Mouse (Mus musculus) CH12.LX (cell line): ENCODE measurements around the gene Camkmt. TPM values are rescaled to one million over a fixed set of nuclear protein-coding genes. Genes with fewer than 3 reads are reported as not detected.

Experiments used
- DNase-seq: peaks from one replicate; pipeline ENCODE4 v3.0.0-alpha.2; 2013; ENCODE audit errors: extremely low read depth
- H3K27ac ChIP-seq: 2 replicates; pipeline ENCODE4 v1.5.1; 2012; ENCODE audit warnings: low read depth, mild to moderate bottlenecking, control low read depth, moderate library complexity; ENCODE audit not compliant: insufficient read depth
- H3K27me3 ChIP-seq: replicated peaks from 2 replicates; pipeline ENCODE3; 2012; ENCODE audit warnings: inconsistent platforms
- H3K36me3 ChIP-seq, 2 experiments: replicated peaks in 1 of 2; 2 replicates each; pipeline versions ENCODE3 to v1.6.1; 2012; ENCODE audit warnings: inconsistent platforms in 1 of 2, low read length in 1 of 2, mild to moderate bottlenecking in 1 of 2, mixed read lengths in 1 of 2, moderate library complexity in 1 of 2; ENCODE audit not compliant: control insufficient read depth in 1 of 2, insufficient read depth in 1 of 2
- H3K4me1 ChIP-seq, 2 experiments: 2 replicates each; pipeline ENCODE4 v1.6.1; 2012; ENCODE audit warnings: inconsistent platforms in 1 of 2, moderate library complexity in 1 of 2; ENCODE audit not compliant: insufficient read depth in 2 of 2, control insufficient read depth in 1 of 2
- H3K4me2 ChIP-seq: 2 replicates; pipeline ENCODE4 v1.6.1; 2012; ENCODE audit warnings: low read depth, mild to moderate bottlenecking, control low read depth; ENCODE audit not compliant: poor library complexity, insufficient read depth, severe bottlenecking
- H3K4me3 ChIP-seq, 3 experiments: fragments of 150-350 bp in 1 of 3; sonication (generic) in 1 of 3; replicated peaks in 1 of 3; 2 replicates each; pipeline versions ENCODE3 to v1.5.1; 2011 to 2012; ENCODE audit warnings: low read depth in 2 of 3, low read length in 2 of 3, mild to moderate bottlenecking in 2 of 3, moderate library complexity in 2 of 3, control low read depth in 1 of 3, improper control_type of control experiment in 1 of 3, inconsistent platforms in 1 of 3, mixed read lengths in 1 of 3; ENCODE audit not compliant: poor library complexity in 1 of 3
- H3K79me2 ChIP-seq: replicated peaks from 2 replicates; pipeline ENCODE4 v1.6.1; 2012; ENCODE audit warnings: mild to moderate bottlenecking, moderate library complexity; ENCODE audit not compliant: control insufficient read depth, poor library complexity, insufficient read depth, severe bottlenecking; ENCODE audit errors: extremely low read depth
- H3K9ac ChIP-seq: 2 replicates; pipeline ENCODE4 v1.6.1; 2012; ENCODE audit warnings: low read depth, mild to moderate bottlenecking, control low read depth, moderate library complexity; ENCODE audit not compliant: insufficient read depth
- H3K9me3 ChIP-seq: replicated peaks from 2 replicates; pipeline ENCODE3; 2012; ENCODE audit warnings: low read length, inconsistent platforms, mixed read lengths
- EP300 ChIP-seq: IDR thresholded peaks from 2 replicates; pipeline ENCODE4 v1.6.1; 2011; ENCODE audit warnings: low read length, improper control_type of control experiment
- IRF4 ChIP-seq: IDR thresholded peaks from 2 replicates; pipeline ENCODE4 v1.6.1; 2014; ENCODE audit warnings: low read depth, mild to moderate bottlenecking, inconsistent platforms, low read length, improper control_type of control experiment
- JUND ChIP-seq: conservative IDR thresholded peaks from 2 replicates; pipeline ENCODE4 v1.6.1; 2011; ENCODE audit warnings: low read depth, low read length, improper control_type of control experiment
- KAT2A ChIP-seq: IDR thresholded peaks from 2 replicates; pipeline ENCODE4 v1.6.1; 2012; ENCODE audit warnings: low read length, improper control_type of control experiment, inconsistent platforms; ENCODE audit not compliant: insufficient replicate concordance
- MAFK ChIP-seq: IDR thresholded peaks from 2 replicates; pipeline ENCODE4 v1.6.1; 2011; ENCODE audit warnings: low read length, improper control_type of control experiment; ENCODE audit not compliant: insufficient replicate concordance
- MAX ChIP-seq: IDR thresholded peaks from 2 replicates; pipeline ENCODE4 v1.6.1; 2011; ENCODE audit warnings: low read length, improper control_type of control experiment
- MAZ ChIP-seq: IDR thresholded peaks from 2 replicates; pipeline ENCODE4 v1.6.1; 2012; ENCODE audit warnings: low read depth, mild to moderate bottlenecking, inconsistent platforms, low read length, improper control_type of control experiment, moderate library complexity
- MYC ChIP-seq: IDR thresholded peaks from 2 replicates; pipeline ENCODE4 v1.6.1; 2011; ENCODE audit warnings: low read depth, mild to moderate bottlenecking, improper control_type of control experiment, low read length
- POLR2AphosphoS2 ChIP-seq: IDR thresholded peaks from 2 replicates; pipeline ENCODE4 v1.6.1; 2011; ENCODE audit warnings: low read depth, low read length, improper control_type of control experiment
- RAD21 ChIP-seq: IDR thresholded peaks from 2 replicates; pipeline ENCODE4 v1.6.1; 2011; ENCODE audit warnings: low read depth, mild to moderate bottlenecking, low read length, improper control_type of control experiment, moderate library complexity
- RCOR1 ChIP-seq: conservative IDR thresholded peaks from 2 replicates; pipeline ENCODE4 v1.6.1; 2012; ENCODE audit warnings: low read depth, mild to moderate bottlenecking, inconsistent platforms, low read length, improper control_type of control experiment
- SIN3A ChIP-seq: IDR thresholded peaks from 2 replicates; pipeline ENCODE4 v1.6.1; 2012; ENCODE audit warnings: low read length, improper control_type of control experiment, inconsistent platforms
- SMC3 ChIP-seq: IDR thresholded peaks from 2 replicates; pipeline ENCODE4 v1.6.1; 2011; ENCODE audit warnings: low read depth, low read length, improper control_type of control experiment
- TCF12 ChIP-seq: IDR thresholded peaks from 2 replicates; pipeline ENCODE4 v1.6.1; 2014; ENCODE audit warnings: low read depth, mild to moderate bottlenecking, inconsistent platforms, low read length, improper control_type of control experiment
- UBTF ChIP-seq: IDR thresholded peaks from 2 replicates; pipeline ENCODE4 v1.6.1; 2012; ENCODE audit warnings: low read depth, mild to moderate bottlenecking, inconsistent platforms, low read length, improper control_type of control experiment, moderate library complexity
- USF1 ChIP-seq: IDR thresholded peaks from 2 replicates; pipeline ENCODE4 v1.6.1; 2014; ENCODE audit warnings: low read depth, mild to moderate bottlenecking, inconsistent platforms, low read length, improper control_type of control experiment
- ZMIZ1 ChIP-seq: IDR thresholded peaks from 2 replicates; pipeline ENCODE4 v1.6.1; 2012; ENCODE audit warnings: low read depth, mild to moderate bottlenecking, inconsistent platforms, low read length, improper control_type of control experiment
- dilution Hi-C: fragments of 300-500 bp; cut with MboI; formaldehyde crosslinking; loops from 2 replicates; pipeline ENCODE4 v1.14.3; 2020; ENCODE audit warnings: low sequenced_read_pairs; ENCODE audit not compliant: extremely low pct_unique_long_range_greater_than_20kb, extremely low pct_ligation_motif_present
- in situ Hi-C: fragments of 300-500 bp; cut with MboI; formaldehyde crosslinking; loops from 3 replicates; pipeline ENCODE4 v1.14.3; 2019; ENCODE audit warnings: low sequenced_read_pairs, low pct_ligation_motif_present, low pct_unique_long_range_greater_than_20kb, mixed read lengths
- polyA plus RNA-seq: library from polyadenylated mRNA; unstranded; fragments of >175 nt; gene quantifications from 2 replicates; pipeline ENCODE4 v1.2.1, GENCODE M21; 2012; ENCODE audit warnings: low read depth; ENCODE audit not compliant: insufficient read length
- total RNA-seq, 2 experiments: library from RNA; depleted of rRNA; stranded (reverse); fragments of 300-350 nt in 1 of 2; fragments of >200 nt in 1 of 2; gene quantifications; 2 replicates each; pipeline ENCODE4 v1.2.3; 2012 to 2014

Gene Camkmt
- total and polyA plus RNA-seq, 3 experiments: 1.5 to 4.4 (median 1.8) TPM

DNA sequence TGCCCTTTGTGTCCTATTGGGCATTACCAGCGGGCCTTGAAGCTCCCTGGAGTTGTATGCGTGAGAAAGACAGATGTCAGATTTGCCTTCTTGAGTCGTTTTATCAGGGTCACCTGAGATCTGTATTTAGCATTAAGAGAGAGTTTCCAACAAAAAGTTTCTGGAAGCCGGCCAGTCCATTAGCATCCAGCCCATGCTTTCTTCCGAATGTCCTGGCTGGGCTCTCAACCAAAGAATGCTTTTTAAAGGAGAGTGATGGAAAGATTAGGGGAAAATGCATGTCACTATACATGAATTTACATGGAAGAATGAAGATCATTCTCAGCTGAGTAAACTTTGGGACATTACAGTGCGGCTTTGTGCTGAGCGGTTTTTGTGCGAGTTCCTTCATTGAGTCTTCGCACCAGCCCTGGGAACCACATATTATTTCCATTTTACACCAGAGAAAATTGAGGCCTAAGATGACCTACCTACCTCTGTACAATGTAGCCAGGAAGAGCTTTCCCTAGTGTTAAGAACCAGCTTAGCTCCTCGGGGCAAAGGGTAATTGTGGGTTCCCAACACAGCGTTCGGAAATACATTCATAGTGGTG, 176.6 kb downstream of the Camkmt start:
- dilution Hi-C loops: no loop called here
- H3K9me3 ChIP-seq: peaks cover 2% of the 10 kb centered on the region
- TF ChIP-seq ZMIZ1 (no peak), MAZ (no peak), UBTF (no peak), MYC (no peak), POLR2AphosphoS2 (no peak), MAFK (no peak), SMC3 (no peak), MAX (no peak), TCF12 (no peak), KAT2A (no peak), USF1 (no peak), EP300 (no peak), RCOR1 (no peak), SIN3A (no peak), JUND (no peak)
- TF ChIP-seq, all 38 proteins: peak for 0

GRCm38 (mm10) chr17:85271466-85272175, 181.3 kb downstream of the Camkmt start:
- Histone ChIP-seq H3K4me2 (no peak overlapping the region), H3K27me3 (no peaks in the 10 kb centered on the region), H3K4me1 (peaks cover 0 to 8% of the 10 kb centered on the region in 2 experiments; a peak in 2 of 4 replicates), H3K27ac (no peak overlapping the region), H3K79me2 (no peaks in the 10 kb centered on the region), H3K9ac (no peak overlapping the region), H3K4me3 (no peak overlapping the region), H3K36me3 (no peaks in the 10 kb centered on the region), H3K9me3 (peaks cover 2% of the 10 kb centered on the region)
- in situ Hi-C loops: no loop called here
- no peak for DNase-seq
- dilution Hi-C loops: no loop called here
- TF ChIP-seq IRF4 (no peak), ZMIZ1 (no peak), RAD21 (no peak)

More for the DNA sequence above, 176.6 kb downstream of the Camkmt start:
- no peaks in the 10 kb centered on the region for H3K79me2 ChIP-seq
- no peak overlapping the region for H3K4me2 ChIP-seq
- H3K4me3 ChIP-seq: no peak overlapping the region
- in situ Hi-C loops: no loop called here
- DNase-seq: no peak
- no peaks in the 10 kb centered on the region for H3K4me1 ChIP-seq
- no peaks in the 10 kb centered on the region for H3K27me3 ChIP-seq
- H3K27ac ChIP-seq: no peak overlapping the region
- H3K36me3 ChIP-seq: no peaks in the 10 kb centered on the region
- H3K9ac ChIP-seq: no peak overlapping the region
